Mouse (Mus musculus): ENCODE data around the gene Calcrl.
"Not testable (repeated sequence)": the region's sequence is repeated elsewhere in the genome, so short reads cannot be mapped to it uniquely, and the experiment has no call there.

The Calcrl gene

GRCm38 (mm10) chr2:84388537-84388936 lies 36.7 kb downstream of the Calcrl start:
- not testable (repeated sequence) for DNase-seq

DNA sequence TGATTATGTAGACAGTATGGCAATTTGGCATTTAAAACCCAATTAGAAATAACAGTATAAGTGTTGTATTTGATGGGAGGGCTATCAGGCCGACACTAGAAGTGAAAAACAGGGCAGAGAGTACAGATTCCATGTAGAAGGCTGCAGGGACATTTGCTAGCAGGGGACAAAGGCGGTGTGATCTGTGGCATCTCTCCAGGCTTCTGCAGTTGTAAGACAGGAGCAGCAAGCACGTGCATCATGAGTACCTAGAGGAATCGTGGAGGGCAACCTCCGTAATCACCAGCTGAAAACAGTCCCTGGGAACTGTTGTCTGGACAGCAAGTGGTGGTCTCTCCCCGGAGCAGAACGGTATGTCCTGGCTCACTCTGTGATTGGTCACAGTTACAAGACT lies 37.2 kb downstream of the Calcrl start:
- no peak for DNase-seq

GRCm38 (mm10) chr2:84387394-84388022 lies 37.7 kb downstream of the Calcrl start:
- peak; percentile 30 for DNase-seq

- DNase-seq, result no peak
These were observed 38.4 kb downstream of the Calcrl start for GRCm38 (mm10) chr2:84386563-84387393.

GRCm38 (mm10) chr2:84384911-84385693 lies 40.1 kb downstream of the Calcrl start:
- DNase-seq, result no peak

DNA sequence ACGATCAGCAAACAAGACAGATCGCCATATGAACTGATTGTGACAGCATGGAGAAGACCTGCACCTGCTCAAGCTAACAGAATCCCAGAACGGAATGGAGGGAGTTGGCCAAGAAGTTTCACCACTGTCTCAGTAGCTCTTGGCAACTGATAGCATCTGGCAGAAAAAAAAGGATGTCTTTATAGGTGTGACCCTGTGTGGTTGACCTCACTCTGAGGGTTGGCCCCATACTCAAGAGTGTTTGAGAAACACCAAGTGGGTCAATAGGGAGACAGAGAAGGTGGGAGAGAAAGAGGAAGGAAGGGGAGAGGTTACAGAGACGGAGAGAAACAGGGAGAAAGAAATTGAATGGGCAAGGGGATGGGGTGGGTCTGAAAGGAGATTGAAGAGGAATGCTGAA lies 41.4 kb downstream of the Calcrl start:
- peak; percentile 42 for DNase-seq

DNA sequence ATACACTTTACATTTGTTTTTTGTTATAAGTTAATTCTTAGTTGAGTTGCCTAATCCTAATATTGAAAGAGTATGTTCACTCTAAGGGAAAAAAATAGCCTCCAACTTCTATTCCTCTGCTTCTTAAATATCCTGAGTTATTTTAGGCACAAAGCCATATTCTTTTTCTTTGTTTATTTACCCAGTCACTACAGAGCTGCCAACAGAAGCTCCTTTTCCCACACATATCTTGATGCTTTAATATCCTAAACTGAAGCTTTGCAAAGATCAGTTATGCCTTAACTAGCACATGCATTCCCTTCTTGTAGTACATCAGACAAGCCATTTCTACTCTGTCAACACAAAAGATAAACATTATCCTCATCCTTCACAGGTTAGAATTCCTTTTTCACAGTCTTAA lies 42.7 kb downstream of the Calcrl start:
- DNase-seq, result no peak

- no peak for DNase-seq
These were observed 43.2 kb downstream of the Calcrl start for GRCm38 (mm10) chr2:84381997-84382396.

GRCm38 (mm10) chr2:84380816-84381215 lies 44.4 kb downstream of the Calcrl start:
- DNase-seq, result peak; percentile 33

- DNase-seq, result no peak
These were observed 46.5 kb downstream of the Calcrl start for GRCm38 (mm10) chr2:84378678-84379077.

DNA sequence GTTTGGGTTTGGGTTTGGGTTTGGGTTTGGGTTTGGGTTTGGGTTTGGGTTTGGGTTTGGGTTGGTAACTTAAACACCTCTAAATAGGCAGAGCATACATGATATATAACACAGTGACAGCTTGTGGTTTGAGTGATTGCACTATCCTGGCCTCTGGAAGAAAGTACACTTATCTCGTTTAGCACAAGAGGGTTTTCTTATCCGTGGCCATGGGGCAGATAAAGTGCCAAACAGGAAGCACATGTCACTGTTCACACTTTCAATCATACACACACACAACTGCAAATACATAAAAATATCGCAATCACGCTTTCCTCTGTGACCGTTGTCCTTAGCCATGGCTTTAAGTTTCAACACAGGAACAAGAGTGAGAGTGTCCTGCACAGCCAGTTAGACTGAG lies 56.0 kb downstream of the Calcrl start:
- no peak for DNase-seq

GRCm38 (mm10) chr2:84366742-84367141 lies 58.5 kb downstream of the Calcrl start:
- DNase-seq, result no peak

DNA sequence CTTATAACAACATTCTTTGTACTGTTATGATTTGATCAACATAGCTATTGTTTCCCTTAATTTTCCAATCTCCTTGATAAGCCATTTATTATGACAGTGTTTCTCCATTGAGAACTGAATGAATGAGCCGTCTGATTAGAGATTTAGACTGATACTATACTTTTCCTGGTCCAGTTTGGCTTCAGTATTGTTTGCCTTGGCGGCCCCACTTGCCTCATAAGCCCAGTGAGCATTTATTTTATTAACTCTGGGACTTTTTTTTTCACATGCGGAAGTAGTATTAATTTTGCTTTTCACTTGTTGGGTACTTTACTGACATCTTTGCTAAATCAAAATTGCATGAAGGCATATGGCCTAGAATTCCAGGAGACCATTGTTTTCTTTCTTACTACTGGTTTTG lies 59.9 kb downstream of the Calcrl start:
- no peak for DNase-seq

DNA sequence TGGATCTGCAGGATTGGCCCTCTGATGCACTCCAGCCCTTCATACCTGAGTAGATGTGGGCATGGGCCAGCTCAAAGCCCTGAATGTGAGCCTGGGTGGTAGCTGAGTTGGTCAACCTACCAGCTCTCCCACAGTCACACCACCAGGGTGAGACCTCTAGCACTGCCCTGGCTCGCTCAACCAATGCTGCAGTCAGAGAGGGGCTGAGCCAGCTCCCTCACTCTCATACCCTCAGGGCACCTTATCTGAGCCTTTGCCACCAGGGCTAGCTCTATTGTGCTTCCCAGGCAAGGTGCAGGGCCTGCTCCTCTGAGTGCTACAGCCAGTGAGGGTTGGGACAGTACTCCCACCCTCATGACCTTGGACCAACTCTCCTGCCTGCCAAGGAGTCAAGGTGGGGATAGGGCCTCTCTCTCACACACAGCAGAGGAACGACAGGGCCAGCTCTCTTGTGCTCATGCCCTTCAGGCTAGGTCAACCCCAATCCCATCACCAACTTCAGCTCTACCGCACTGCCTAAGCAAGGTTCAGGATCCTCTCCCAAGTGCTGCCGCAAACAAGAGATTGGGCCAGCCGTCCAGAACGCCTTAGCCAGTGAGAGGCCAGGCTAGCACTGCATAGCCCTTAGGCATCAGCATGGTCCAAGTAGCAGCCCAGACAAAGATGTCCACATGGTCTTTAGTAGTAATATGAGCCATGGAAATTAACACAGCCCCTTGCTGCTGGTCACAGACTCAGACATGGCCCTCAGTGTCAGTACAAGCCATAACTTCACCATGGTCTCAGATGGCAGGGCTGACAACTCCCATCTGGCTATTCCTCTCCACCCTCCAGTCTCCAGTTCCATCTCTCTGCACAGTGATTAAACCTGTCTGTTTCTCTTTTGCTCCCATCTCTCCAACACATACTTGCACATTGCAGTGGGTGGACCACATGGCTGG lies 62.2 kb downstream of the Calcrl start:
- no peak for DNase-seq

- DNase-seq, result no peak
These were observed 66.4 kb downstream of the Calcrl start for GRCm38 (mm10) chr2:84358690-84359343.

DNA sequence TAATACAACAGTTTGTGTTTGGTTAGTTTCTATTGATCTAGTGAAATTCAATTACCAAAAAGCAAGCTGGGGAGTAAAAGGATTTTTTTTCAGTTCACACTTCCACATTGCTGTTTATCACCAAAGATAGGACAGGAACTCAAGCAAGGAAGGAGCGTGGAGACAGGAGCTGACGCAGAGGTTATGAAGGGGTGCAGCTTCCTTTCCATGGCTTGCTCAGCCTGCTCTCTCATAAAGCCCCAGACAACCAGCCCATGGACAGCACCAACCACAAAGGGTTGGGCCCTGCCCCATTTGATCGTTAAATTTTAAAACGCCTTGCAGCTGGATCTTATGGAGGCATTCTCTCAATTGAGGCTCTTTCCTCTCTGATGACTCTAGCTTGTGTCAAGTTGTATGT lies 69.9 kb downstream of the Calcrl start:
- DNase-seq, result no peak

DNA sequence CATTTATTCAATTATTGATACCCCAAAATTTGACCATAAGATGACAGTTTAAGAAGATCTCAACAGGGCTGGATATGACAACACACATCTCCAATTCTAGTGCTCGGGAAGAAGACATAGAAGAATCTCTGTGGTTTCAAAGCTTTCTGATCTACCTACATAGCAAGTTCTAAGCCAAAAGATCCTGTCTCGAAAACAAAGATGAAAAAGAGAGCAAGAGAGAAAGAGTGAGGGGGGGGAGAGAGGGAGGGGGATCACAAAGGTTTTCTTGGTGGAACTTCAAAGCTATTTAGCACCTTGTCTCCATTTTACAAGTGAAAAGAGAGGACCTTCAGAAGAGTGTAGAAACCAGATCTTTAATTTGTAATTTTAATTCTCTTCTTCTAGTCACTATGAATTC lies 77.8 kb downstream of the Calcrl start:
- DNase-seq, result no peak

DNA sequence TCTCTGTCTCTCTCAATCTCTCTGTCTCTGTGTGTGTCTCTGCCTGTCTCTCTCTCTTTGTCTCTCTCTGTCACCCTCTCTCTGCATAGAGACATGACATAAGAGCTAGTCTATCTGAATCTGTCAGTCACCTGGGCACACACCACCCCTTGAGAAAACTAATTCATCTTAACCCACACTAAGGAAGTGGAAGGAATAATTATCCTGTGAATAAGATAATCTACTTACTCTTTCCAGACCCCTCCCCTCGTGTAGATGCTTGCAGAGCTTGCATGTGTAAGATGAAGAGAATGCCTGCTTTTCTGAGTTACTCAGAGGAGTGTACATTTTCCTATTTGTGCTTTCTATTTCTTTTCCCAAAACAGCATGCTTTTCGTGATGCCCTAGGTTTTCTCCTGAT lies 81.5 kb downstream of the Calcrl start:
- DNase-seq, result no peak

DNA sequence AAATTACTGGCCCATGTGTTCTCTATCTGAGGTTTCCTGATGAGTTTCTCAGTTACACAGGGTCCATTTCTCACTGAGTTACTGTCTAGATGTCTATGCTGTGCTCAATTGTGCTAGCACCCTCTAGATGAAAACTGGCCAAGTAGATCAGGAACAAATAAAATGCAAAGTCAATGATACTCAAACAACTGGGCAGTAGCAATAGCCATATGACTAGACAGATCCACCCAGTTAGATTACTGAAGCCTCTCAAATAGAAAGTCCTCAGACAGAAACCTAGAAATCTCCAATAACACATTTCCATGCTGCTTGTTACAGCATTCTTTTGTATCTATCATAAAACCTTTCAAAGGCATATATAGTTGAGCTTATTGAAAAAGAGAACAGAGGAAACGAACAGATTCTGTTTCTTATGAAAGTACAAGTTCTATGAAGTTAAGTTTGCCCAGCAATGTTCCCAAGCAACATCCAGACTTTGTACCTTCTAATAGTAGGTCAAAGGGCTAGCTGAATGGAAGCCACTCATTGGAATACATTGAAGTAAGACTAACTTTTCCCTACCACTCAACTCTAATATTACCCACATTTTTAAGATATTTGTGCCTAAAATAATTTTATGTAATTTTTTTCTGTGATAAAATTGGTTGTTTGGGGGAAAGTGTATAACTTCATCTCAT lies 87.3 kb downstream of the Calcrl start:
- no peak for DNase-seq

DNA sequence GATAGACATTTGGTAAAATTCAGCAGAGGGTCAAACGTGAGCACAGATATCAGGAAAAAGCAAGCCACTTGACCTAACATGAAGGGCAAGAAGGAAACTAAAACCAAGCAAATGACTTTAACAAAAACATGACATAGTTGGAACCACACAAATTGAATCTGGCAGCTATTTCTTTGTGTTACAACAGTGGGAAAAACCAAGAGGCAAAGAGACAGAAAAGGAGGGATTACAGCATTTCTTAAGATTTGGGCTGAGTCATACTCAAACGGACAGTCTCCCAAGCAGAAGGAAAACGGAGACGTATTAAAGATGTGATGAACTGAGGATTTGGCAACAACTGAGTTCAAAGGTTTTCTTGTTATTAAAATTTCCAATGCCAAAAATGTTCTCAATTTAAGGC lies 88.9 kb downstream of the Calcrl start:
- no peak for DNase-seq

DNA sequence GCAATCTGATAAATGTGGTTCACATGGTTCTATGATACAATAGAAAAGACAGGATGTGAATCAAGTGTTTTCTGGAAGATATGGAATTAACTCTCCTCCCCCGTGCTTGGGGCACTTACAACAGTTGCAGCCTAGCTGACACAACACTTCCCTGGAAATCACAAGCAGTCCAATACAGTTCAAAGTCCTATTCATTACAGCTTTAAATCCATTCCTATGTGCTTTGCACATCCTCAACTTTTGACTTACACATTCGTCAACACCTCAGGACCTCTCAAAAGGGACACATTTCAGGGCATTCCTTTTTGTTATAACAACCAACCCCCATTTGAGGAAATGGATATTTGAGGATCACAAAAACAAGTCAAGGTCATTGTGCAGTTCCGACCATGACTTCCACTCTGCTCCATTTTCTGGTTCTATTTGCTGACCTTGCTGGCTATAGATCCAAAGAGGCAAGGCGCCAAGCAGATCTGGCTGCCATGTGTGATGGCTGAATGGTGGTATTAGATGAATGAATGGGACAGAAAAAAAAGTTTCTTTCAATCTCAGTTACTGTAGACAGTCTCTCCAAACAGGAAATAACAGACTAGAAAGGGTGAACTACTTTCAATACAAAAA lies 108.9 kb downstream of the Calcrl start:
- no peak for DNase-seq
